Mouse (Mus musculus): ENCODE measurements around the gene Arid1a.

DNA sequence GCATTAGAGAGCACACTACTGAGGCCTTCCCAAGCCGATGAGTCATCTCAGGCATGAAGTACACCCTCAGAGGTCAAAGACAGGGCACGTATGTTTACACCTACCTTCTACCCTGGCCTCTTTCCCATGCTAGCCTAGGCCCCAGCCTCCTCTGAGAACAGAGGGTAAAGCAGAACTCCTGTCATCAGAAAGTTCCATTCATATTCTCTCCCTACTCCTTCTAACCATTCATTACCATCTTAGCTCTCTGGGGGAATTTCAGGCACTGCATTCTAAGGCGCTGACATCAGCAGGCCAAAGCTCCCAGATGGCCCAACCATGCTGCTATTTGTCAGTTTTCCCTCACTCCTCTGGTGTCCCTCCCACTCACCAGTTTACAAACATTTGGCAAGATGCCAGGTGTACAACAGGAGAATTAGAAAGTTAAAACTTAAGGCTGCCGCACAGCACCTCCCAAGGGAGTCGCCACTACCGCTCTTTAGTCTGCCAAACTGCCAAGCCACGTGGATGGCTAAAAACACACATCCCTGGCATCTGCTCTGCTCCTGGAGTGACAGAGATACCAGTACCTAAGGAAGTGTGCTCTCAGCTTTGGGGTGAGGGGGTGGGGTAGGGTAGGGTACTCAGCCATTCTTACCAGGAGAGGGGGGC is 68.0 kb downstream of the Arid1a start:
- TF ChIP-seq CTCF (IDR thresholded peaks at IDR 0.05; ENCODE audit: borderline replicate concordance, insufficient read depth, low read depth, low read length): no peak
- no peak for TF ChIP-seq POLR2A (IDR thresholded peaks at IDR 0.05; ENCODE audit: borderline replicate concordance, insufficient read depth, low read length)
